Mouse (Mus musculus): Measurements from ENCODE around the gene Myg1.

DNA sequence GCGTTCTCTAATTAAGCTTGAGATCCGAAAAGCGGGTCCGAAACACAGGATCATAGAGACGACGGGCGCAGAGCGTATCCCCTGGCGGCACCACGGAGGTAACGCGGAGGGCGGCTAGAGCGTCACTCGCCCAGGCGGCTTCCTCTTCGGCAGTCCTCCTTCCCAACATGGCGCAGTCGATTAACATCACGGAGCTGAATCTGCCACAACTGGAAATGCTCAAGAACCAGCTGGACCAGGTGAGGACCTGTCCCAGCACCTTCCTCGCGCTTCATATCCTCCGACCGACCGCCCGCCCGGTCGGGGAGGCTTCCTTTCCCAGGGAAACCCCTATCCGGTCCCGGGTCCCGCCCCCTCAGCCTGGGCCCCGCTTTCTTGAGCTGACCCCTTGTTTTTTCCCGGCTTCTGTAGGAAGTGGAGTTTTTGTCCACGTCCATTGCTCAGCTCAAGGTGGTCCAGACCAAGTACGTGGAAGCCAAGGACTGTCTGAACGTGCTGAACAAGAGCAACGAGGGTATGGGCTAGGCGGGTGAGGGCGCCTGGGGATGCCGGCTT is 5.4 kb upstream of the Myg1 start, which contains the start of gene Pfdn5:
- TF ChIP-seq POLR2A (IDR thresholded peaks at IDR 0.05; ENCODE audit: extremely low read depth, insufficient read depth, low read length) (peak; percentile 63; the same call in 1 of the 2 replicates), CTCF (IDR thresholded peaks at IDR 0.05; ENCODE audit: extremely low read depth, insufficient read depth, low read length) (0 out of 2 replicates have a peak, but pooled peaks have one; percentile 6)

Measured in cortical plate, adult 2 months (tissue).